Mouse (Mus musculus) layer of hippocampus, adult 2 months (tissue): Measurements from ENCODE around the gene Fam149b. TPM values are rescaled to one million over a fixed set of nuclear protein-coding genes. Genes with fewer than 3 reads are reported as not detected.

Source experiments
- DNase-seq, 2 experiments: peaks; one replicate each; pipeline ENCODE4 v3.0.0; 2022; ENCODE audit warnings: low spot score in 2 of 2
- H3K27ac ChIP-seq: fragments of 200-600 bp; 2 replicates; pipeline ENCODE4 v1.8.1; 2022
- H3K4me3 ChIP-seq: fragments of 200-600 bp; 2 replicates; pipeline ENCODE4 v1.8.1; 2022; ENCODE audit warnings: mild to moderate bottlenecking
- CTCF ChIP-seq: fragments of 200-600 bp; conservative IDR thresholded peaks from 2 replicates; pipeline ENCODE4 v1.8.1; 2022; ENCODE audit warnings: antibody characterized with exemption, mild to moderate bottlenecking, moderate library complexity
- total RNA-seq, 2 experiments: library from RNA; stranded (reverse); gene quantifications; 2 replicates each; pipeline ENCODE4 v1.2.3; 2021

Gene Fam149b
- total RNA-seq, 2 experiments from 2014 or later, result 46.6 to 52.8 TPM

- Histone ChIP-seq H3K27ac (no peak overlapping the region), H3K4me3 (no peak overlapping the region)
- DNase-seq, result peak in 1 of 2 experiments; percentile 53
- peak; percentile 85 for TF ChIP-seq CTCF
These were observed 52.1 kb downstream of the Fam149b start for GRCm38 (mm10) chr14:20400071-20400470.

- no peak overlapping the region for H3K27ac ChIP-seq
- no peak for DNase-seq
- H3K4me3 ChIP-seq, result no peak overlapping the region
- no peak for TF ChIP-seq CTCF
These were observed 74.3 kb downstream of the Fam149b start for GRCm38 (mm10) chr14:20422257-20422656.

- H3K27ac ChIP-seq, result no peak overlapping the region
- no peak overlapping the region for H3K4me3 ChIP-seq
- TF ChIP-seq CTCF, result no peak
- no peak for DNase-seq
These were observed 75.1 kb downstream of the Fam149b start for GRCm38 (mm10) chr14:20423046-20423445.

- peak; percentile 39 for TF ChIP-seq CTCF
- H3K27ac ChIP-seq, result no peak overlapping the region
- DNase-seq, result no peak
- no peak overlapping the region for H3K4me3 ChIP-seq
These were observed 80.6 kb downstream of the Fam149b start for GRCm38 (mm10) chr14:20428593-20428992.

GRCm38 (mm10) chr14:20429833-20430232, 81.9 kb downstream of the Fam149b start:
- Histone ChIP-seq H3K4me3 (no peak overlapping the region), H3K27ac (no peak overlapping the region)
- TF ChIP-seq CTCF, result no peak
- no peak for DNase-seq

- H3K27ac ChIP-seq, result no peak overlapping the region
- DNase-seq, result no peak
- H3K4me3 ChIP-seq, result no peak overlapping the region
- TF ChIP-seq CTCF, result no peak
These were observed 83.8 kb downstream of the Fam149b start for GRCm38 (mm10) chr14:20431726-20432125.

- Histone ChIP-seq H3K27ac (no peak overlapping the region), H3K4me3 (no peak overlapping the region)
- no peak for DNase-seq
- TF ChIP-seq CTCF, result no peak
These were observed 84.5 kb downstream of the Fam149b start for GRCm38 (mm10) chr14:20432420-20432819.

Other genes starting within 250 kb of the Fam149b start
- gene Saysd1, start 209.6 kb upstream of the Fam149b start, total RNA-seq, result 1 to 10 TPM; 4.8 to 5.2 TPM
- under 1 TPM; 0.10 to 0.23 TPM for gene Kcnk5, start 166.4 kb upstream of the Fam149b start, total RNA-seq
- gene Kcnk16, start 79.0 kb upstream of the Fam149b start, total RNA-seq, result not detected
- 10 to 100 TPM; 22.6 to 27.6 TPM for gene Nudt13, start 53.5 kb upstream of the Fam149b start, total RNA-seq
- gene Ecd, start within 50 bp of the Fam149b start, total RNA-seq, result 10 to 100 TPM; 31.7 to 37.2 TPM
- gene Dnajc9, start 40.7 kb downstream of the Fam149b start, total RNA-seq, result 10 to 100 TPM; 23.8 to 29.6 TPM
- gene Mrps16, start 45.5 kb downstream of the Fam149b start, total RNA-seq, result 10 to 100 TPM; 35.0 to 35.2 TPM
- gene Cfap70, start 104.1 kb downstream of the Fam149b start, total RNA-seq, result 1 to 10 TPM in 1 of 2 experiments, under 1 TPM in 1; 0.51 to 1.4 TPM
- gene Anxa7, start 132.0 kb downstream of the Fam149b start, total RNA-seq, result 10 to 100 TPM; 69.0 to 69.6 TPM
- 1 to 10 TPM; 1.0 to 1.3 TPM for gene Mss51, start 148.7 kb downstream of the Fam149b start, total RNA-seq
- gene Ppp3cb, start 198.4 kb downstream of the Fam149b start, total RNA-seq, result 100 to 1,000 TPM; 302 to 305 TPM